Mouse (Mus musculus) cerebellum, adult 2 months (tissue): Measurements from ENCODE around the gene Gm5930.
"Not testable (repeated sequence)": the region's sequence is repeated elsewhere in the genome, so short reads cannot be mapped to it uniquely, and the experiment has no call there.

Experiments used
- CTCF ChIP-seq: fragments of 200-500 bp; IDR thresholded peaks from 2 replicates; pipeline ENCODE4 v1.5.1; 2011; ENCODE audit warnings: low read depth, mild to moderate bottlenecking, control low read depth, low read length, moderate library complexity, borderline replicate concordance; ENCODE audit not compliant: insufficient read depth
- POLR2A ChIP-seq: fragments of 200-500 bp; IDR thresholded peaks from 2 replicates; pipeline ENCODE4 v1.6.1; 2011; ENCODE audit warnings: low read length, control low read depth, borderline replicate concordance; ENCODE audit not compliant: insufficient read depth

DNA sequence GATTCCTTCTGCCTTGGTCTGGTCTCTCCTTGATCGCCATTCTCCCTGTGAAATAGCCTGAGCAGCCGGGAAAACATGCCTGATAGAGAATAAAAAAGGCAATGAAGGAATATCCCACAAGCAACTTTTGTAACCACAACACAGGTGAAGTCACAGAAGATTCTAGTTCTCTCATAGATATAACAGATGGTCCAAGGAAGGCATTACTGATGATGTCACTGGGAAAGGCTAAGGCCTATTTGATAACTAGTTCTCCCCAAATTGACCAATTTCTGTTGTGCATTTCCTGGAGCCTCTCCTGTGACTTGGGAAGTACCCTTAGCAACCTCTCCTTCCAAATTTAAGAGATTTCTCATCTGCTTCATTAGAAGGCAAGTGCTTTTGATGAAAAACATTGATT lies at the start of gene Gm5930:
- TF ChIP-seq POLR2A, CTCF: not testable (repeated sequence)
